Mouse (Mus musculus) adrenal gland (tissue): ENCODE measurements around the gene Cmss1.

Experiments used
- intact Hi-C: fragments of 180-260 bp; cut with DNase I; formaldehyde crosslinking; loops from one replicate; pipeline ENCODE4 v1.15.1; 2025

Cmss1 gene

GRCm38 (mm10) chr16:57431294-57431693 lies 175.4 kb downstream of the Cmss1 start:
- intact Hi-C loops = no loop called here

- intact Hi-C loops = loop anchor here (5.0 kb wide), 1 partner anchor 922 kb away; no protein-coding TSS in a partner anchor
These were observed 177.7 kb downstream of the Cmss1 start for GRCm38 (mm10) chr16:57428977-57429376.

GRCm38 (mm10) chr16:57427516-57428285 lies 179.0 kb downstream of the Cmss1 start:
- intact Hi-C loops = loop anchor here (5.0 kb wide), 1 partner anchor 920 kb away; no protein-coding TSS in a partner anchor

- intact Hi-C loops = loop anchor here (5.0 kb wide), 1 partner anchor 919 kb away; no protein-coding TSS in a partner anchor
These were observed 180.0 kb downstream of the Cmss1 start for GRCm38 (mm10) chr16:57426680-57427079.

GRCm38 (mm10) chr16:57423001-57423800 lies 183.5 kb downstream of the Cmss1 start:
- intact Hi-C loops = no loop called here

GRCm38 (mm10) chr16:57421680-57422417 lies 184.8 kb downstream of the Cmss1 start:
- intact Hi-C loops = no loop called here

GRCm38 (mm10) chr16:57420773-57421556 lies 185.7 kb downstream of the Cmss1 start:
- intact Hi-C loops = no loop called here

GRCm38 (mm10) chr16:57419881-57420280 lies 186.8 kb downstream of the Cmss1 start:
- intact Hi-C loops = no loop called here

- intact Hi-C loops = no loop called here
These were observed 187.3 kb downstream of the Cmss1 start for GRCm38 (mm10) chr16:57419332-57419731.

- intact Hi-C loops = no loop called here
These were observed 188.7 kb downstream of the Cmss1 start for GRCm38 (mm10) chr16:57417955-57418354.

- intact Hi-C loops = no loop called here
These were observed 189.6 kb downstream of the Cmss1 start for GRCm38 (mm10) chr16:57417017-57417416.

GRCm38 (mm10) chr16:57416049-57416448 lies 190.6 kb downstream of the Cmss1 start:
- intact Hi-C loops = no loop called here

- intact Hi-C loops = no loop called here
These were observed 193.9 kb downstream of the Cmss1 start for GRCm38 (mm10) chr16:57412766-57413165.

- intact Hi-C loops = loop anchor here (5.0 kb wide), 1 partner anchor 168 kb away; no protein-coding TSS in a partner anchor
These were observed 202.8 kb downstream of the Cmss1 start for GRCm38 (mm10) chr16:57403825-57404224.

- intact Hi-C loops = loop anchor here (5.0 kb wide), 1 partner anchor 169 kb away; no protein-coding TSS in a partner anchor
These were observed 203.8 kb downstream of the Cmss1 start for GRCm38 (mm10) chr16:57402910-57403309.

- intact Hi-C loops = loop anchor here (5.0 kb wide), 1 partner anchor 171 kb away; no protein-coding TSS in a partner anchor
These were observed 205.0 kb downstream of the Cmss1 start for GRCm38 (mm10) chr16:57401702-57402101.

- intact Hi-C loops = loop anchor here (1.0 to 5.0 kb wide), 2 partner anchors 37 to 155 kb away; no protein-coding TSS in a partner anchor
These were observed 207.1 kb downstream of the Cmss1 start for GRCm38 (mm10) chr16:57399566-57399965.

- intact Hi-C loops = loop anchor here (1.0 to 5.0 kb wide), 2 partner anchors 36 to 154 kb away; no protein-coding TSS in a partner anchor
These were observed 208.1 kb downstream of the Cmss1 start for GRCm38 (mm10) chr16:57398387-57399214.

- intact Hi-C loops = loop anchor here (5.0 kb wide), 1 partner anchor 36 kb away; no protein-coding TSS in a partner anchor
These were observed 208.8 kb downstream of the Cmss1 start for GRCm38 (mm10) chr16:57397845-57398244.
